Mouse (Mus musculus) heart, postnatal 25 days (tissue): ENCODE measurements at regions not wholly inside any gene's neighbourhood (a gene's known extent, or its start where the extent isn't known, plus 50 kb on each side); places are given as distances from the start of the nearest gene placed in this dataset.

Source experiments
- DNase-seq: peaks from one replicate; pipeline ENCODE4 v3.0.0; 2022; ENCODE audit warnings: low spot score
- intact Hi-C: fragments of 180-260 bp; cut with DNase I; formaldehyde crosslinking; loops from one replicate; pipeline ENCODE4 v1.15.1; 2025

GRCm38 (mm10) chr13:93243076-93243475 is 50.9 kb upstream of the Tent2 start:
- DNase-seq: peak; percentile 24
- intact Hi-C loops: loop anchor here (1.0 to 10.0 kb wide), 5 partner anchors 101 to 491 kb away; partner anchors contain the start of gene Cmya5

GRCm38 (mm10) chr13:93248711-93249110 is 50.7 kb upstream of the Homer1 start:
- no peak for DNase-seq
- intact Hi-C loops: loop anchor here (5.0 to 10.0 kb wide), 2 partner anchors 384 to 469 kb away; no protein-coding TSS in a partner anchor
